Mouse (Mus musculus) erythroblast, embryonic 14.5 days (primary cell): ENCODE data around the gene Arhgef5.

Experiments
- GATA1 ChIP-seq: IDR thresholded peaks from 2 replicates; pipeline ENCODE4 v1.6.1; 2012; ENCODE audit warnings: low read length, inconsistent platforms, mixed read lengths
- TAL1 ChIP-seq: IDR thresholded peaks from 3 replicates; pipeline ENCODE4 v1.6.1; 2012; ENCODE audit warnings: low read length, inconsistent platforms, mixed read lengths

GRCm38 (mm10) chr6:43338804-43339203 lies 73.4 kb downstream of the Arhgef5 start:
- TF ChIP-seq GATA1 (no peak), TAL1 (no peak)
